Mouse (Mus musculus): Measurements from ENCODE around the gene Khdc1b. TPM values are rescaled to one million over a fixed set of nuclear protein-coding genes. Genes with fewer than 3 reads are reported as not detected.

Khdc1b gene
- polyA plus RNA-seq, 1 experiment from 2014 or later = 0.08 TPM

DNA sequence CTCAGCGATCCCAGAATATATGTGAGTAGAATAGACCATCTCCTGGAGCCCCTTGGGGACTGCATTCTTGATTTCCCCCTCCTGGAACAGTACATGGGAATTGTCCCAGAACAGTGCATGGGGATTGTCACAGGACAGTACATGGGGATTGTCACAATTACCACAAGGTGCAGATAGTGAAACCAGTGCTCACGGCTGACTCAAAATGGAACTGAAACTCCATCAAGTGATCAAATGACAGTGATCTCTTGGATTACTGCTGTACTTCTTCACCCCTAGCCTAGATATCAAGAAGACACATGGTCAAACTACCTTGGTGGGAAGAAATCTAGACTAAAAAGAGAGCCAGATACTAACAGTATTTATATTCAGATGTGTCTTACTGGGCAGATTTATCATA is 42.3 kb downstream of the Khdc1b start:
- WGBS = 71% methylated on average over 2 of the region's 2 CpGs
- no peaks in the 10 kb centered on the region for H3K9me3 ChIP-seq

DNA sequence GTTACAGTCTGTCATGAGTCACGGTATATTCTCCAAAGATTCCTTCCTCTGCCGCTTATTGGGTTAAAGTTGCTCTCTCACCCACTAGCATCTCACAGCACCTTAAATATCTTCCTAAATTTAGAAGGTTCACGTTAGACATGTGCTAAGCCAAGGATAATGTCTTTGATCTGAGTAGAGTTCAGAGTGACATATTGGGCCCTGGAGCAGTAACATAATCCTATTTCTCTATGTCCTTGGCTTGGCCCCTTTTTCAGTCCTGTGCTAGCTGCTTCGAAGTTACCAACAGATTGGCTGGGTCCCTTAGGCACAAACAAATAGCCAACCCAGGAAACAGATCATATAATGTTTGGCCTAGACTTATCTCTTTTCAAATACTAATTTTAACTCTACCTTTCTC is 44.7 kb downstream of the Khdc1b start:
- Histone ChIP-seq H3K4me1 (no peaks in the 10 kb centered on the region), H3K9me3 (no peaks in the 10 kb centered on the region), H3K27me3 (ENCODE audit: insufficient read depth, poor library complexity, severe bottlenecking) (no peaks in the 10 kb centered on the region), H3K27ac (no peak overlapping the region), H3K36me3 (no peaks in the 10 kb centered on the region), H3K4me3 (no peak overlapping the region)
- 80% methylated on average over 4 of the region's 4 CpGs for WGBS
- DNase-seq (ENCODE audit: low spot score) = no peak

More for the DNA sequence above, 42.3 kb downstream of the Khdc1b start:
- Histone ChIP-seq H3K27me3 (ENCODE audit: insufficient read depth, poor library complexity, severe bottlenecking) (no peaks in the 10 kb centered on the region), H3K4me1 (no peaks in the 10 kb centered on the region), H3K36me3 (no peaks in the 10 kb centered on the region), H3K4me3 (no peak overlapping the region), H3K27ac (no peak overlapping the region)
- DNase-seq (ENCODE audit: low spot score) = no peak

DNA sequence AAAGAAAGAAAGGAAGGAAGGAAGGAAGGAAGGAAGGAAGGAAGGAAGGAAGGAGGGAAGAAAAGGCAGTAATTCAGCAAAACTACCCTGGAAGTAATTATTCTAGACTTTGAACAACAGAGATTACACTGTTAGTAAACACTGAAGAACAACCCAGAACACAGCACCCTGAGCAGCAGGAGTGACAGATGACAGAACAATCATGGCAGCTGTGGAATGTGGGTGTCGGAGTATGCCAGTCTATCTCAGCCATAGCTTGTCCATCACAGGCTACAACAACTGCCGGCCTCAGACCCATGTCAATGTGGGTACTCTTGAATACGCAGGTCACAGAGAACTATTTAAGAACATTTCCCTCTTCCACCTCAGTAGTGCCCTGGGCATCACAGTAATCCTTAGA is 48.3 kb downstream of the Khdc1b start:
- Histone ChIP-seq H3K9me3 (no peaks in the 10 kb centered on the region), H3K27ac (no peak overlapping the region), H3K4me1 (no peaks in the 10 kb centered on the region), H3K27me3 (ENCODE audit: insufficient read depth, poor library complexity, severe bottlenecking) (no peaks in the 10 kb centered on the region), H3K4me3 (no peak overlapping the region), H3K36me3 (no peaks in the 10 kb centered on the region)
- DNase-seq (ENCODE audit: low spot score) = no peak
- 88% methylated on average over 3 of the region's 3 CpGs for WGBS

DNA sequence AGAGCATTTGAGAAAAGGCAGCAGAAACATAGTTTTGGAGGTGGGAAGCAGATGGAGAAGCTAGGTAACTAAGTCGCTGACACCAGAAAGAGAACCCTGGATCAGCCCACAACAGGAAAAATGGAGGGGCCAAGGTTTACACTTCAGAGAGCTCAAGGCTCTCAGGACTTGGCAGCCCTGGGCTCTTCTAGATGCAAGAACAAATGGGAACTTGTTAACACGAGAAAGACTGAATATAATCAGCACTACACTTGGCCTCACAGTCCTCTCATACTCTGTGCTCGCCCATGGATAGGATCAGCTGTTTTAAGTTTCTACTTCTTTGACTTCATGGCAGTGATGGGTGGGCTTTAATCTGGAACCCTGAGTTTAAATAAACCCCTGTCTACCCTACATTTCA is 51.5 kb downstream of the Khdc1b start:
- WGBS = 64% methylated on average over 3 of the region's 3 CpGs
- Histone ChIP-seq H3K27me3 (ENCODE audit: insufficient read depth, poor library complexity, severe bottlenecking) (no peaks in the 10 kb centered on the region), H3K27ac (no peak overlapping the region), H3K4me1 (no peaks in the 10 kb centered on the region), H3K9me3 (no peaks in the 10 kb centered on the region), H3K4me3 (no peak overlapping the region), H3K36me3 (no peaks in the 10 kb centered on the region)
- DNase-seq (ENCODE audit: low spot score) = no peak

Other genes with a start within 250 kb of the Khdc1b start
- 8.7 and 12.9 TPM in 2 replicates for gene Tmem14a, start 165.0 kb upstream of the Khdc1b start, polyA plus RNA-seq (2016; fragmentation: Nextera tagmentation; extraction: Ambion mirVana)
- 0.51 TPM in 1 of 2 replicates, not detected in the other for gene Gsta3, start 143.0 kb upstream of the Khdc1b start, polyA plus RNA-seq (2016; fragmentation: Nextera tagmentation; extraction: Ambion mirVana)
- not detected in 2 replicates for gene Khdc1a, start 33.9 kb upstream of the Khdc1b start, polyA plus RNA-seq (2016; fragmentation: Nextera tagmentation; extraction: Ambion mirVana)
- not detected in 2 replicates for gene Khdc1c, start 15.2 kb upstream of the Khdc1b start, polyA plus RNA-seq (2016; fragmentation: Nextera tagmentation; extraction: Ambion mirVana)